Mouse (Mus musculus): ENCODE measurements around the gene Pgbd5.

Pgbd5 gene

DNA sequence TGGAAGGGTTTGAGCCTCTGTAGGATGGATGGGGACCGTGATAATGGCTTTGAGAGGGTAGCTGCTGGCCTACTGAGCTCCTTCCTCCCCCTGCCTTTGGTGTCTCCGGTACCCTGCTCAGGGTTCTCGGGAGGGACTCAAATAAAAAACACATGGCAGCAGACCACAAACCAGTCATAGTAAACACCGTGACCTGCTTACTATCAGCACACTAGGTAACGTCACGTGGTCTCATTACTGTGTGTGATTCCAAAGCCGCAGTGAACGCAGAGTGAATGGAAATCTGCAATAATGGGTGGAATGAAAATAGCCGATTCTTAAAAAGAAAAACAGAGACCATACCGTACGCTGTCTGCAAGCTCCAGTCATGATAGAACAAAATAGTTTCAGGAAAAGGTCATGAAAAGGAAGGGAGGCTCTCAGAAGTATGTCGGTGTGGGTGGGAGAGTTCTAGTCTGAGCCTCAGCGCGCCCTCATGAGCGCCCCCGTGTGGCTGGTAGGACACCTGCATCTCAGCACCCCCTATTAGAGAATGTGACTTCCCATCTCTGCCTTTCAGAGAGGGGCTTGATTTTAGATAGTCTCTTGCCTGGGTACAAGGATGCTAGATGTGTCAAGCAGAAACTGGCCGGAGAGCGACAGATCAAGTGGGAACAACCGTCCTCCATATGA lies 92.5 kb downstream of the Pgbd5 start:
- no peak for TF ChIP-seq GATA4 (IDR thresholded peaks at IDR 0.05; ENCODE audit: insufficient replicate concordance, low read length)

DNA sequence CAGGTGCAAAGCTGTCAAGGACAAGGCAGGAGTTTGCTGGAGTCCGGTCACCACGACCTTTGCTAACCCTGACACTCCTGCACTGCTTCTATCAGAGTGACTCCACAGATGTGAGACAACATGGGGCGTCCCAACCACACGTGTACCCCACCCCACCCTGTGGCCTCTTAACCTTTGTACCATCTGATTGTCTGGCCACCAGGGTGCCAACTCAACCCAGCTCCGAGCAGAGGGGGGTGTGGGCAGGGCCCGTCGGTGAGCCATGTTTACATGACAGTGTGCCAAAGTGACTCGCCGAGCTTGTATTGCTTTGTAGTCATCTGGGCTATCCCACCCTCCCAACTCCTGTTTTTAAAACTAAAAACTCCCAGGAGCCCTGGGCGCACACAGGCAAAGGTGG lies 94.4 kb downstream of the Pgbd5 start:
- no peak for TF ChIP-seq GATA4 (IDR thresholded peaks at IDR 0.05; ENCODE audit: insufficient replicate concordance, low read length)

DNA sequence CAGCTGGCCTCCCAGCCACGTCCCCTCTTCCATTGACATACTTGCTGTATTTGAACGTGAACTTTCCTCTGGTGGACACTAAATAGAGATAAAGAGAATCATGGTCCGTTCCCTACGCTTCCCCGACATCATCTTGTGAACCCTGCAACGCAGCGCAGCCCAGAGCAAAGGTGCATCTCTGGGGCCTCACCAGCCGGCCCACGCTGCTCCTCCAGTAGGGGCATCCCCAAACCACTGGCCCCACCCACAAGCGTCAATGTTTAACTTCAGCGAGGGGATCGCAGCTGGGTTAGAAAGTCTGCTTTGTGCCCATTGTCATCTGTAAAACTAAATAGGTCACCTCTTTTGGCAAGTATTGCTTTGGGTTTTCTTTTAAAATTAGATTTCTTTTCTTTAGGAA lies 95.5 kb downstream of the Pgbd5 start:
- TF ChIP-seq GATA4 (IDR thresholded peaks at IDR 0.05; ENCODE audit: insufficient replicate concordance, low read length): no peak

DNA sequence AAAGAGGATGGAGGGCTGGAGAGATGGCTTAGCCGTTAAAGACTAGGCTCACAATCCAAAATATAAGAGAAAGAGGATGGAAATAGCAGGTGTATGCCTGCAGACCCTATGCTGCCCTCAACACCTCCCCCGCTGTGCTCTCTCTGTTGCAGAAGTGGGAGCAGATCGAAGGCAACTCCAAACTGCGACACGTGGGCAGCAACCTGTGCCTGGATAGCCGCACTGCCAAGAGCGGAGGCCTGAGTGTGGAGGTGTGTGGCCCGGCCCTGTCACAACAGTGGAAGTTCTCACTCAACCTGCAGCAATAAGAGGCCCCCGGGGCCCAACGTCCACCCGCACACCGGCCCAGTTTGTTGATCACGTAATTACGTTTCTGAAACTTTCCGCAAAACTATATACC lies 96.3 kb downstream of the Pgbd5 start:
- TF ChIP-seq GATA4 (IDR thresholded peaks at IDR 0.05; ENCODE audit: insufficient replicate concordance, low read length): no peak

DNA sequence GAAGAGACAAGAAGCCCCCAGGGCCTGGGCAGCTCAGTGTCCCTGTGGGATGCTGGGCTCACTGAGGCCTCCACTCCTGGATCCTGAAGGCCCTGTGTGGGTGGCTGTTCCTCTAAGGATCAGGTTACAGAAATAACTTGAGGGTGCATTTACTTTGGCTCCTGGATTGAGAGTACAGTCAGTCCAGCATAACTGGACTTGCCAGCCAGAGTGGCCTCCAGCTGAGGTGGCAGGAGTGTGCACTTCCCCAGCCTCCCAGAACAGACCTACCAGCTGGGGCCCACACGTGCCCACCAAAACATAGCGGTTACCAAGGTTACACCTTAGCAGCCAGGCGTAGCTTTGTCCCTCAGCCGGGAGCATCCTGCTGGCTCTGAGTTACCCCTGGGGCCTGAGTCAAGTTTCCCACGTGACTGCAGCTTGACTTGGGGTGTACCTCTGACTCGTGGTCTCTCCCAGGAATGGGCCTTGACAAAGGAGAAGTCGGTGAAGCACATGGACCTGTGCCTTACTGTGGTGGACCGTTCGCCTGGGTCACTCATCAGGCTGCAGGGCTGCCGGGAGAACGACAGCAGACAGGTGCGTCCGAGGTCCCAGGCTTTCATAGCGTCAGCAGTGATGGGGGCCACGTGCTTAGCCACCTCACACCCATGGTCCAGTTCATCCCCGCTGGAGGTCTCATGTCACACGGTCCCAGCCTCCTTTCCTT lies 98.9 kb downstream of the Pgbd5 start:
- TF ChIP-seq GATA4 (IDR thresholded peaks at IDR 0.05; ENCODE audit: insufficient replicate concordance, low read length): no peak

DNA sequence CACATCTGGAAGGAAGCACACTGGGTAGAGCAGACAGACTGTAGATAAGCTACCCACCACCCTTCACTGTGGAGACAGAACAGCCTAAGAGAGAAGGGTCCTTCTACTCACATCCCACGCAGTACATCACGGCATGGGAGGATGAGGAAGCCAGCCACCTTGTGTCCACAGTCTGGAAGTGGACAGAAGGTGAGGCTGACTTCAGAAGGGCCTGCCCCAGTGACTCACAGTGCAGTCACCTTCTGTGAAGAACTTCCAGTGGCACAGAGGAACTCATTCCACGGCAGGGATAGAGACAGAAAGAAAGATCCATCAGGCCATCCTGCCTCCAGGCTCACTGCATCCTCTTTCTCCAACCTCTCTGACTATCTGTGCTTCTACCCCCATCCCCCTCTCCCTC lies 99.7 kb downstream of the Pgbd5 start:
- TF ChIP-seq GATA4 (IDR thresholded peaks at IDR 0.05; ENCODE audit: insufficient replicate concordance, low read length): no peak

DNA sequence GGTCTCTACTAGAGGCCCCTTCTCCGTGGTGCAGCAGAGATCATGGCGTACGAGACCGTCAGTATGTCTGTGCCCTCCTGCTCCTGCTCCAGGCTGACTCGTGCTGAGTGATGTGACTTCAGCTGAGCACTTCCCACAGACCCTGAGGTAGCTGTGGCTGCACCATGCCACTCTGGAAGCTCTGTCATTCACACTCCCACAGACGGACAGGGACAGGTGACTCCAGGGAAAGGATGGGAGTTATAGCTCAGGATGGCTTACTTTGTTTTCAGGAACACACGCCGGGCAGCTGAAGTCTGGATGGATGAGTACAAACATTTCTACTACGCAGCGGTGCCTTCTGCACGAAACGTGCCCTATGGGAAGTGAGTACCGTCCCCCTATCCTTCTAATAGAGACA lies 103.2 kb downstream of the Pgbd5 start:
- no peak for TF ChIP-seq GATA4 (IDR thresholded peaks at IDR 0.05; ENCODE audit: insufficient replicate concordance, low read length)

DNA sequence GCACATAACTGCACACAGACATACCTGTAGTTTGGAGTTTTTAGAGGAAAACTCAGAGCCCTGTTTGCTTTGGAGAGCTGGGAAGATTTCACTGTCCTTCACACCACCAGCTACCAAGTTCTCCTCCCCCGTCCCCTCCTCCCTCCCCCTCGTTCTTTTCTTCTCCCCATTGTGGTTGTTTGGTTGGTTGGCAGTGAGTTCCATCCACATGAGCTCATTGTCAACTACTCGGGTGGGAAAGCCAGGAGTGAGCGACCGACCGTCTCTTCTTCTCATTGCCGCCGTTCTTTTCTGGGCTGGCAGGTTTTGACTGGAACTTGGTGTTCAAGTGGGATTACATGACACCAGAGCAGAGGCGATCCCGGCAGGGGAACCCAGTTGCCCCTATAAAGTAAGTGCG lies 107.8 kb downstream of the Pgbd5 start:
- no peak for TF ChIP-seq GATA4 (IDR thresholded peaks at IDR 0.05; ENCODE audit: insufficient replicate concordance, low read length)

DNA sequence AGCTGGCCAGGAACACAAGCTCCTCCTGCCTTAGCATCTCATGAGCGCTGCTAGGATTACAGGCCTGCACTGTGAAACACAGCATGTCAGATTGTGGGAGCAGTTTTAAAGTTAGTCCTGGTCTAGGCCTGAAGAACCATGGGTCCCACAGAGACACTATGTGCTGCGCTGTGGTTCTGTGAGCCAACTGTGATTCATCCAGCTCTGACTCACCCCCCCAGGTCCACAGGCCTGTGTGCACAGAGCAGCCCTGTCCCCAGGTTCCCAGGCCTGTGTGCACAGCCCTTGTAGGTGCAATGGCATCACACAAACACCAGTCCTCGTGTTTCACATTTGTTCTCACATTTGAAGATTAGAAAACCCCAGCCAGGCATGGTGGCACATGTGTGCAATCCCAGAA lies 108.4 kb downstream of the Pgbd5 start:
- no peak for TF ChIP-seq GATA4 (IDR thresholded peaks at IDR 0.05; ENCODE audit: insufficient replicate concordance, low read length)

DNA sequence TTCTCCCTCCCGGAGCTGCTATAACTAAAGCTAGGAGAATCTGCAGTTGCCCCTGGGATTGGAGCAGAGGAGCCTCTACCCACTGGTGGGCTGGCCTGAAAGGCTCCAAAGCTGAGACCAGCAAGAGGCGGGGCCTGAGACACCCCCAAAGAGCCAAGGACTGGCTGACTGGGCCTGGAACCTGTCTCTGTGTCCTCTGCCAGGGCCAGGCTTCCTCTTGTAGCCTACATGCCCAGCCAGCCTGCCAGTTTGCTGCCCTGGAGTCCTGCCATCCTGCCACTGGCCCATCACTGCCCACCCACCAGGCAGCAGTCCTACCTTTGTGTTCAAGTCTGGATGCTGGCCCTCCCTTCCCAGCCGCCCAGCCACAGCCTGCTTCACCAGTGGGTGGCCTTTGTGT lies 109.0 kb downstream of the Pgbd5 start:
- TF ChIP-seq GATA4 (IDR thresholded peaks at IDR 0.05; ENCODE audit: insufficient replicate concordance, low read length): no peak

DNA sequence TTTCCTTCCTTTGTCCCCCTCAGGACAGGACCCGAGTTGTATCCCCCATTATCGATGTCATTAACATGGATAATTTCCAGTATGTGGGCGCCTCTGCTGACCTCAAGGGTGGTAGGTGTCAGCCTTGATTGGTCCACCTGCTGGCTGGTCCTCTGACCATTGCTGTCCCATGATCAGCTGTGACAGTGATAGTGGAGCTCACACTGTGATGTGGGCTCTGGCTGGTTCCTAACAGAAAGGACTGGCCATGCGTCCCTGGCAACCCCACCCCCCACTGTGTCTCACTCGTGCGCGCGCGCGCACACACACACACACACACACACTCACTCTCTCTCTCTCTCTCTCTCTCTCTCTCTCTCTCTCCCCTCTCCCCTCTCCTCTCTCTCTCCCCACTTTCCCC lies 109.8 kb downstream of the Pgbd5 start:
- TF ChIP-seq GATA4 (IDR thresholded peaks at IDR 0.05; ENCODE audit: insufficient replicate concordance, low read length): no peak

DNA sequence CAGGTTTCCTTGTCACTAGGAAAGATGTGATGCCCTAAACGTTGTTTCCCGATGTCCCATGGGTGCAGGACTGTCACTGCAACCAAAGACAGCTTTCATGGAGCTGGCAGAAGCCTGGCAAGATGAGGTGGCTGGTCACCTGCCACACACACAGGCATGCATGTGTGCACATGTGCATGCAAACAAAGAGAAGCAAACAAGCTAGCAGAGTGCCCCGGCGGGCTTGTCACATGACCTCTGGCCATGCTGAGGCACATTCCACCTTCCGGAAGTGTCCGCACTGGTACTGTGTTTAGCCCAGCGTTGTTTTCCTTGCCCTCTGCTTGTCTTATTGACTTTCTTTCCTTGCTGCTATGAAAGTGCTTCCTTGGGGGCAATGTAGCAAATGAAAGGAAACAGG lies 111.2 kb downstream of the Pgbd5 start:
- no peak for TF ChIP-seq GATA4 (IDR thresholded peaks at IDR 0.05; ENCODE audit: insufficient replicate concordance, low read length)

DNA sequence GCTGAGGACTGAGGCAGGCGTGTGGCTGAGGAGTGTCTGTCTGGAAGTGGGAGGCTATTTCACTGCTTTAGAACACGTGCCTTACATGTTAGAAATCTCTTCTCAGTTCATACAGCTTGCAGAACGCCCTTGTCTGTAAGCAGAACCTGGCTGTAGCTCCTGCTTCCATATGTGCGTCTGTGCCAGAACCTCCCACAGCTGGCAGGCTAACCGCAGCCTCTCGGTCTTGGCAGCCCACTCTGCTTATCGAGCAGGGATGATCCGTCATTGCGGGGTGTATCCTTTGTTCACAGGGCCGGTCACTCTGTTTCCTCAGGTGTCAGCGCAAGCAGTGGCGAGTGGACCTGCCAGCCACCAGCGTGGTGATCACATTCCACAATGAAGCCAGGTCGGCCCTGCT lies 116.1 kb downstream of the Pgbd5 start:
- TF ChIP-seq GATA4 (IDR thresholded peaks at IDR 0.05; ENCODE audit: insufficient replicate concordance, low read length): no peak

DNA sequence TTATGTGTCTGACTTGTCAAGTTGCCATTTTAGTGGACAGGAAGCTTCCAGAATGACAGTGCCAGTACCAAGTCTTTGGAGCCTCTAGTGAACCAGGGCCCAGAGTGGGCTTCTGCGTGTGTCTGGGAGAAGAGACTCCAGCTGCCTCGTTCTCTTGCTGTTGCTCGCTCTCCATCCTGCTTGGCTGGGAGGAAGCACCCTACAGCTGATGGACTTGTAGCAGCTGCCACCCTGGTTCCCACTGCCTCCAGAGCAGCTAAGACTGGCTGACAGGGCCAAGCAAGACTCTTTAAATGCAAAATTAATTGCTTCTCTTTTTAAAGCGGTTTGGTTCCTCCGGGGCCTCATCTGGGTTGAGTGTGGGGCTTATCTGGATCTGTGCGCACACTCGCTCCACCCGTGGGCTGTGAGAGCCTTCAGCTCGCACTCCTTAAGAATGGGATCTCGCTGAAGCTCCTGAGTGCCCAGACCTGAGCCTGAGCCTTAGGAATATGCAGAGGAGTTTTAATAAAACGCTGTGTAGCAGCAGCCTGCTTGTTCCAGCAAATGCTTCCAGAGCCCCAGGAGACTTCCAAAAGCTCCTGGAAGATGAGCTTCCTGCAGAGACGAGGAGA lies 118.1 kb downstream of the Pgbd5 start:
- no peak for TF ChIP-seq GATA4 (IDR thresholded peaks at IDR 0.05; ENCODE audit: insufficient replicate concordance, low read length)

DNA sequence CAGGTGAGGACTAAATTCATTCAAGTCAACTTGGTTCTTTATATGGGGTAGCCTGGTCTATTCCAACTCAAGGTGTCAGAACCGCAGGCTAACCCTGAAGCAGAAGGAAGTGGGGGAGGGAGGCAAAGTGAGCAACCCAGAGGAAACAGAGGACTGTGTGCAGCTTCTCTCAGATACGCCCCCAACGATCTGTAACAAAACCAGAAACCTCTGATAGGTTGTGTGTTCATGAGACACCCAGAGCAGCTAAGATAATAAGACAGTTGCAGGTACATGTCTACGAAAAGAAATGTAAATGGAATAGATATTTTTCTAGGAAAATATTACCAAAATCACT lies 120.2 kb downstream of the Pgbd5 start:
- TF ChIP-seq GATA4 (IDR thresholded peaks at IDR 0.05; ENCODE audit: insufficient replicate concordance, low read length): no peak
